Mouse (Mus musculus): ENCODE measurements around the gene Prkcg. TPM values are rescaled to one million over a fixed set of nuclear protein-coding genes. Genes with fewer than 3 reads are reported as not detected.

Gene Prkcg
- polyA plus RNA-seq, 1 experiment from 2014 or later = 0.04 TPM

GRCm38 (mm10) chr7:3303276-3303781, 14.3 kb downstream of the Prkcg start:
- Histone ChIP-seq H3K9ac (peak overlapping the region; percentile 73), H3K9me3 (no peaks in the 10 kb centered on the region), H3K27ac (replicated peaks) (no peak overlapping the region), H3K4me2 (peak overlapping the region; percentile 87), H3K4me3 (peak overlapping the region; percentile 52), H3K4me1 (peaks cover 56% of the 10 kb centered on the region), H3K27me3 (replicated peaks) (peaks cover 49% of the 10 kb centered on the region), H3K36me3 (peaks cover 23% of the 10 kb centered on the region)
- no peak for ATAC-seq (ENCODE audit: extremely low read depth, insufficient number of reproducible peaks, low FRiP score, low TSS enrichment)
- WGBS = under 1% methylated on average over 29 of the region's 29 CpGs

GRCm38 (mm10) chr7:3303789-3304188, 14.8 kb downstream of the Prkcg start:
- no peaks in the 10 kb centered on the region for H3K9me3 ChIP-seq
- H3K27me3 ChIP-seq (replicated peaks) = peaks cover 53% of the 10 kb centered on the region
- H3K27ac ChIP-seq (replicated peaks) = no peak overlapping the region
- peak overlapping the region; percentile 87 for H3K4me2 ChIP-seq
- peaks cover 19% of the 10 kb centered on the region for H3K36me3 ChIP-seq
- peak overlapping the region; percentile 52 for H3K4me3 ChIP-seq
- peaks cover 51% of the 10 kb centered on the region for H3K4me1 ChIP-seq
- WGBS = 8% methylated on average over 12 of the region's 12 CpGs
- H3K9ac ChIP-seq = peak overlapping the region; percentile 73
- ATAC-seq (ENCODE audit: extremely low read depth, insufficient number of reproducible peaks, low FRiP score, low TSS enrichment) = no peak

- peaks cover 46% of the 10 kb centered on the region for H3K4me1 ChIP-seq
- 6% methylated on average over 10 of the region's 10 CpGs for WGBS
- ATAC-seq (ENCODE audit: extremely low read depth, insufficient number of reproducible peaks, low FRiP score, low TSS enrichment) = no peak
These were observed 15.3 kb downstream of the Prkcg start for GRCm38 (mm10) chr7:3304298-3304697.

GRCm38 (mm10) chr7:3306400-3306799, 17.4 kb downstream of the Prkcg start:
- Histone ChIP-seq H3K36me3 (no peaks in the 10 kb centered on the region), H3K4me3 (no peak overlapping the region), H3K4me1 (peaks cover 28% of the 10 kb centered on the region), H3K27me3 (replicated peaks) (peaks cover 53% of the 10 kb centered on the region), H3K9me3 (0 out of 2 replicates have a peak, but pooled peaks cover 5% of the 10 kb centered on the region), H3K4me2 (no peak overlapping the region), H3K27ac (replicated peaks) (no peak overlapping the region), H3K9ac (no peak overlapping the region)
- ATAC-seq (ENCODE audit: extremely low read depth, insufficient number of reproducible peaks, low FRiP score, low TSS enrichment) = no peak
- WGBS = 75% methylated on average over 3 of the region's 3 CpGs

More at GRCm38 (mm10) chr7:3304298-3304697, 15.3 kb downstream of the Prkcg start:
- no peak overlapping the region for H3K9ac ChIP-seq
- H3K4me2 ChIP-seq = peak overlapping the region; percentile 87
- H3K9me3 ChIP-seq = no peaks in the 10 kb centered on the region
- H3K4me3 ChIP-seq = peak overlapping the region; percentile 52; the same call in 1 of the 2 replicates
- no peak overlapping the region for H3K27ac ChIP-seq (replicated peaks)
- peaks cover 53% of the 10 kb centered on the region for H3K27me3 ChIP-seq (replicated peaks)
- peaks cover 14% of the 10 kb centered on the region for H3K36me3 ChIP-seq

GRCm38 (mm10) chr7:3308646-3309045, 19.7 kb downstream of the Prkcg start:
- no peak for ATAC-seq (ENCODE audit: extremely low read depth, insufficient number of reproducible peaks, low FRiP score, low TSS enrichment)
- peaks cover 9% of the 10 kb centered on the region for H3K4me1 ChIP-seq
- no peak overlapping the region for H3K9ac ChIP-seq
- peaks cover 45% of the 10 kb centered on the region for H3K27me3 ChIP-seq (replicated peaks)
- no peak overlapping the region for H3K4me3 ChIP-seq
- WGBS = 61% methylated on average over 4 of the region's 4 CpGs
- 0 out of 2 replicates have a peak, but pooled peaks cover 5% of the 10 kb centered on the region for H3K9me3 ChIP-seq
- no peaks in the 10 kb centered on the region for H3K36me3 ChIP-seq
- no peak overlapping the region for H3K4me2 ChIP-seq
- H3K27ac ChIP-seq (replicated peaks) = no peak overlapping the region

GRCm38 (mm10) chr7:3310233-3310632, 21.3 kb downstream of the Prkcg start:
- H3K4me1 ChIP-seq = no peaks in the 10 kb centered on the region
- no peak overlapping the region for H3K4me3 ChIP-seq
- H3K36me3 ChIP-seq = no peaks in the 10 kb centered on the region
- WGBS = 91% methylated on average over 7 of the region's 7 CpGs
- no peak overlapping the region for H3K27ac ChIP-seq (replicated peaks)
- peaks cover 29% of the 10 kb centered on the region for H3K27me3 ChIP-seq (replicated peaks)
- no peak for ATAC-seq (ENCODE audit: extremely low read depth, insufficient number of reproducible peaks, low FRiP score, low TSS enrichment)
- H3K4me2 ChIP-seq = no peak overlapping the region
- 0 out of 2 replicates have a peak, but pooled peaks cover 5% of the 10 kb centered on the region for H3K9me3 ChIP-seq
- H3K9ac ChIP-seq = no peak overlapping the region

GRCm38 (mm10) chr7:3313571-3313970, 24.6 kb downstream of the Prkcg start:
- no peaks in the 10 kb centered on the region for H3K36me3 ChIP-seq
- H3K9me3 ChIP-seq = 0 out of 2 replicates have a peak, but pooled peaks cover 5% of the 10 kb centered on the region
- no peak overlapping the region for H3K9ac ChIP-seq
- ATAC-seq (ENCODE audit: extremely low read depth, insufficient number of reproducible peaks, low FRiP score, low TSS enrichment) = no peak
- no peak overlapping the region for H3K27ac ChIP-seq (replicated peaks)
- H3K4me2 ChIP-seq = no peak overlapping the region
- 67% methylated on average over 8 of the region's 8 CpGs for WGBS
- H3K4me3 ChIP-seq = no peak overlapping the region
- H3K4me1 ChIP-seq = no peaks in the 10 kb centered on the region
- H3K27me3 ChIP-seq (replicated peaks) = peaks cover 10% of the 10 kb centered on the region

- 61% methylated on average over 5 of the region's 5 CpGs for WGBS
These were observed 25.1 kb downstream of the Prkcg start for GRCm38 (mm10) chr7:3314121-3314520.

GRCm38 (mm10) chr7:3317704-3318103, 28.7 kb downstream of the Prkcg start:
- Histone ChIP-seq H3K9ac (no peak overlapping the region), H3K27ac (replicated peaks) (no peak overlapping the region), H3K36me3 (no peaks in the 10 kb centered on the region), H3K9me3 (no peaks in the 10 kb centered on the region), H3K27me3 (replicated peaks) (peaks cover 8% of the 10 kb centered on the region), H3K4me1 (no peaks in the 10 kb centered on the region), H3K4me2 (no peak overlapping the region), H3K4me3 (no peak overlapping the region)
- WGBS = 35% methylated on average over 4 of the region's 4 CpGs
- ATAC-seq (ENCODE audit: extremely low read depth, insufficient number of reproducible peaks, low FRiP score, low TSS enrichment) = no peak

More at GRCm38 (mm10) chr7:3314121-3314520, 25.1 kb downstream of the Prkcg start:
- Histone ChIP-seq H3K4me2 (no peak overlapping the region), H3K4me3 (no peak overlapping the region), H3K4me1 (no peaks in the 10 kb centered on the region), H3K9ac (no peak overlapping the region), H3K9me3 (0 out of 2 replicates have a peak, but pooled peaks cover 5% of the 10 kb centered on the region), H3K36me3 (no peaks in the 10 kb centered on the region), H3K27me3 (replicated peaks) (peaks cover 8% of the 10 kb centered on the region), H3K27ac (replicated peaks) (no peak overlapping the region)
- ATAC-seq (ENCODE audit: extremely low read depth, insufficient number of reproducible peaks, low FRiP score, low TSS enrichment) = no peak

GRCm38 (mm10) chr7:3320856-3321255, 31.9 kb downstream of the Prkcg start:
- H3K9ac ChIP-seq = no peak overlapping the region
- peaks cover 8% of the 10 kb centered on the region for H3K27me3 ChIP-seq (replicated peaks)
- H3K27ac ChIP-seq (replicated peaks) = no peak overlapping the region
- no peak for ATAC-seq (ENCODE audit: extremely low read depth, insufficient number of reproducible peaks, low FRiP score, low TSS enrichment)
- 50% methylated on average over 3 of the region's 3 CpGs for WGBS
- no peaks in the 10 kb centered on the region for H3K9me3 ChIP-seq
- no peaks in the 10 kb centered on the region for H3K4me1 ChIP-seq
- no peaks in the 10 kb centered on the region for H3K36me3 ChIP-seq
- no peak overlapping the region for H3K4me2 ChIP-seq
- no peak overlapping the region for H3K4me3 ChIP-seq

- 92% methylated on average over 1 of the region's 1 CpGs for WGBS
- Histone ChIP-seq H3K4me3 (no peak overlapping the region), H3K27ac (replicated peaks) (no peak overlapping the region), H3K4me1 (no peaks in the 10 kb centered on the region), H3K4me2 (no peak overlapping the region), H3K9ac (no peak overlapping the region), H3K27me3 (replicated peaks) (peaks cover 2% of the 10 kb centered on the region), H3K9me3 (no peaks in the 10 kb centered on the region), H3K36me3 (no peaks in the 10 kb centered on the region)
- ATAC-seq (ENCODE audit: extremely low read depth, insufficient number of reproducible peaks, low FRiP score, low TSS enrichment) = no peak
These were observed 34.8 kb downstream of the Prkcg start for GRCm38 (mm10) chr7:3323826-3324225.

- WGBS = 49% methylated on average over 4 of the region's 4 CpGs
- Histone ChIP-seq H3K4me3 (no peak overlapping the region), H3K4me2 (no peak overlapping the region), H3K9ac (no peak overlapping the region), H3K27ac (replicated peaks) (no peak overlapping the region), H3K4me1 (peaks cover 18% of the 10 kb centered on the region), H3K27me3 (replicated peaks) (peaks cover 43% of the 10 kb centered on the region), H3K36me3 (no peaks in the 10 kb centered on the region), H3K9me3 (no peaks in the 10 kb centered on the region)
- ATAC-seq (ENCODE audit: extremely low read depth, insufficient number of reproducible peaks, low FRiP score, low TSS enrichment) = no peak
These were observed 39.0 kb downstream of the Prkcg start for GRCm38 (mm10) chr7:3327961-3328360.
